Mouse (Mus musculus): ENCODE measurements around the gene Gdf2.

GRCm38 (mm10) chr14:33904851-33905250 is 36.0 kb upstream of the Gdf2 start:
- no peak for TF ChIP-seq CTCF (IDR thresholded peaks at IDR 0.05)
- no peak for TF ChIP-seq EP300 (IDR thresholded peaks at IDR 0.05; ENCODE audit: insufficient read depth, low read depth, low read length)
- TF ChIP-seq POLR2A (IDR thresholded peaks at IDR 0.05; ENCODE audit: insufficient read depth, low read depth, low read length), result no peak
